Mouse (Mus musculus) heart, embryonic 14.5 days (tissue): Measurements from ENCODE around the gene Flt1. TPM values are rescaled to one million over a fixed set of nuclear protein-coding genes. Genes with fewer than 3 reads are reported as not detected.

Experiments used
- ATAC-seq: fragments of 200-750 bp; cut with Nextera tagmentation; 2 replicates; pipeline ENCODE4 v1.8.0; 2017; ENCODE audit warnings: low read depth, moderate TSS enrichment; ENCODE audit not compliant: insufficient number of reproducible peaks, insufficient read depth, low FRiP score
- H3K27ac ChIP-seq, 2 experiments: fragments of 200-500 bp in 1 of 2; fragments of 300-500 bp in 1 of 2; sonication (generic) in 1 of 2; replicated peaks in 1 of 2; 2 replicates each; pipeline ENCODE4 v1.5.1; 2012 to 2014; ENCODE audit warnings: low read depth in 2 of 2, low read length in 2 of 2, control low read depth in 1 of 2, mild to moderate bottlenecking in 1 of 2, mixed read lengths in 1 of 2; ENCODE audit not compliant: control insufficient read depth in 1 of 2, insufficient read depth in 1 of 2
- H3K27me3 ChIP-seq: fragments of 300-500 bp; sonication (generic); 2 replicates; pipeline ENCODE4 v1.6.1; 2014; ENCODE audit warnings: mild to moderate bottlenecking, low read length, control low read depth; ENCODE audit not compliant: control insufficient read depth, insufficient read depth
- H3K36me3 ChIP-seq: fragments of 300-500 bp; sonication (generic); 2 replicates; pipeline ENCODE4 v1.6.1; 2014; ENCODE audit warnings: mild to moderate bottlenecking, control low read depth, low read length, mixed read lengths; ENCODE audit not compliant: control insufficient read depth, insufficient read depth
- H3K4me1 ChIP-seq, 2 experiments: fragments of 200-500 bp in 1 of 2; fragments of 300-500 bp in 1 of 2; sonication (generic) in 1 of 2; 2 replicates each; pipeline ENCODE4 v1.6.1; 2012 to 2014; ENCODE audit warnings: low read length in 2 of 2, control low read depth in 1 of 2, mixed read lengths in 1 of 2; ENCODE audit not compliant: control insufficient read depth in 2 of 2, insufficient read depth in 2 of 2
- H3K4me2 ChIP-seq: fragments of 300-500 bp; sonication (generic); 2 replicates; pipeline ENCODE4 v1.6.1; 2014; ENCODE audit warnings: mild to moderate bottlenecking, low read length
- H3K4me3 ChIP-seq, 2 experiments: fragments of 200-500 bp in 1 of 2; fragments of 300-500 bp in 1 of 2; sonication (generic) in 1 of 2; 2 replicates each; pipeline ENCODE4 v1.5.1; 2012 to 2014; ENCODE audit warnings: low read length in 2 of 2, mild to moderate bottlenecking in 2 of 2, control low read depth in 1 of 2, low read depth in 1 of 2, moderate library complexity in 1 of 2; ENCODE audit not compliant: control insufficient read depth in 1 of 2, insufficient read depth in 1 of 2
- H3K9ac ChIP-seq: fragments of 300-500 bp; sonication (generic); 2 replicates; pipeline ENCODE4 v1.6.1; 2014; ENCODE audit warnings: mild to moderate bottlenecking, low read length
- H3K9me3 ChIP-seq: fragments of 300-500 bp; sonication (generic); 2 replicates; pipeline ENCODE4 v1.6.1; 2016; ENCODE audit warnings: low read length, control low read depth; ENCODE audit not compliant: control insufficient read depth
- WGBS: fragments of 180-500 bp; shearing (Covaris S2); extraction: QIAGEN DNeasy Blood & Tissue Kit; methylation state at CpG from one replicate; pipeline ENCODE4 v1.1.7; 2014; 5-methylcytosine and 5-hydroxymethylcytosine counted together
- polyA plus RNA-seq: library from polyadenylated mRNA; unstranded; fragments of >200 nt; fragmentation: Nextera tagmentation; extraction: Ambion mirVana; gene quantifications from 2 replicates; pipeline ENCODE4 v1.2.1, GENCODE M21; 2014

Flt1 gene
- polyA plus RNA-seq, 1 experiment from 2014 or later = 28.9 TPM

DNA sequence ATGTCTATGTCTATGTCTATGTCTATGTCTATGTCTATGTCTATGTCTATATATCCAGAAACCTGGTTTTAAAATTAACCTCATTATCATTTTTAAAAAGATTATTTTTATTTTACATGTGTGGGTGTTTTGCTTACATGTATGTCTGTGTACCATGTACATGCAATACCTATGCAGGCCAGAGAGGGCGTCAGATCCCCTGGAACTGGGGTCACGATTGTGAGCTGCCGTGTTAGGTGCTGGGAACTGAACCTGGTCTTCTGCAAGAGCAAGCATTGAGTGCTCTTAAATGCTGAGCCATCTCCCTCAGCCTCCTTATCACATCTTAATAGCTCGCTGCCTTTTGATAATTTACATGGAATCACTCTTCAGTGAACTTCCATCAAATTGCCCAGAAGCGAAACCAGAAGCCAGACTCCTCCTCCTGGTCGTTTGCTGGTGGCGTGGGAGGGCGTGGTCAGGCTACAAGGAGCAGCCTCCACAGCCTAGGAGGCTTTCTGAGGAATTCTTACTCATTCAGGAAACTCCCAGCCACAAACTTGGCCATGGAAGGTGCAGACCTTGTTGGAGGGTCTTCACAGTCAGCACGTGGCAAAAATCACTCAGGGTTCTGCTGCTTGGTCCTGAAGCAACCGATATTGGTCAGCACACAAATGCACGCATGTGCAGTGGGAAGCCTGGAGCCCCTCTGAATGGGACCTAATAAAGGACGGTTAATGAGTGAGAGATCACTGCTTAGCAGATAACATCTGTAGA lies 32.2 kb upstream of the Flt1 start:
- Histone ChIP-seq H3K27me3 (peaks cover under 1% of the 10 kb centered on the region; the same call in 1 of the 2 replicates), H3K9ac (no peak overlapping the region), H3K27ac (peak overlapping the region in 1 of 2 experiments; percentile 12; a peak in 1 of 4 replicates), H3K36me3 (no peaks in the 10 kb centered on the region), H3K4me1 (peaks cover 6 to 11% of the 10 kb centered on the region in 2 experiments), H3K4me3 (peak overlapping the region; percentile 17 to 28; a peak in 3 of 4 replicates), H3K4me2 (peak overlapping the region; percentile 56), H3K9me3 (0 out of 2 replicates have a peak, but pooled peaks cover 4% of the 10 kb centered on the region)
- no peak for ATAC-seq
- WGBS = 53% methylated on average over 12 of the region's 12 CpGs

DNA sequence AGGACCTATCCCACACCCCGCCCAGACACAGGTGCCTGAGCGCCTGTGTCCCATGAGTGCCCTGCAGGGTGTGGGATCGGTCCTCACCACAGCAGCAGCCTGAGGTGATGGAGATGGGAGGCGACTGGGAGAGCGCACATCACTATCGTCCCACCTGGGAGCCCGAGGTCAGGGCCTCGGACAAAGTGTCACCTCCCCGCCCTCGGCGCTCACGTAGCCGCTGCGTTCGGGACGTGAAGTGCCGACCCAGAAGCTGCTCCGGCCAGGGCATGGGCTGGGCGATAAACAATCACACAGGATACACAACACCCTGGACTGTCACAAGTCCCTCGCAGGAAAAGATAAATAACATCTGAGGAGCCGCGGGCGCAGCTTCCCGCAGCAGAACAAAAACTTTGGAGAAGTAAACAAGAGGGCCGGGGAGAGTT lies 27.1 kb upstream of the Flt1 start:
- Histone ChIP-seq H3K9ac (peak overlapping the region; percentile 39; the same call in 1 of the 2 replicates), H3K36me3 (no peaks in the 10 kb centered on the region), H3K9me3 (0 out of 2 replicates have a peak, but pooled peaks cover 4% of the 10 kb centered on the region), H3K4me2 (peak overlapping the region; percentile 66), H3K4me1 (peaks cover 17 to 18% of the 10 kb centered on the region in 2 experiments), H3K4me3 (peak overlapping the region; percentile 21 to 30), H3K27ac (no peak overlapping the region), H3K27me3 (peaks cover 8% of the 10 kb centered on the region)
- ATAC-seq = no peak
- 2% methylated on average over 25 of the region's 25 CpGs for whole genome bisulfite sequencing

DNA sequence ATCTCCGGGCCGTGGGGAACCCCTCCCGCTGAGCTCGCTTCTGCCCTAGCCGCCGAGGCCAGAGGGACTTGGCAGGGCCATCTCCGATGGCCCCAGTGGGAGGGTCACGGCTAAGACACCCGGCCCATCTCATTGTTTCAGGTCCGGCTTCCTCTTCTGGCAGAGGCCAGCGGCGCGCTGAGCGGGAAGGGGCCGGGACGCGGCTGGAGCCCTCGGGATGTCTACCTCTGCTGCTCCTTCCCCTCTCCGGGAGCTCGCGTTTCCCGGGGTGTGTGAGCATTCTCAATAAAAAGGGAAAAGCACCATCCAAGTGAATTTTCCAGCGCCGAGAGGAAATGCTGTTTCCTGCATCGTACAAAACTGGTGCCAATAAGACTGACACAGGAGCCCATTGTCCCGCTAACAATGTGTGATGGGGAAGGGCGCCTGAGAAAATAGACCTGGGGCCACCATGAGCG lies 25.9 kb upstream of the Flt1 start:
- peak; percentile 84 for ATAC-seq
- Histone ChIP-seq H3K27ac (peak overlapping the region; percentile 49 to 69), H3K27me3 (peaks cover 8% of the 10 kb centered on the region), H3K9me3 (0 out of 2 replicates have a peak, but pooled peaks cover 4% of the 10 kb centered on the region), H3K4me2 (peak overlapping the region; percentile 73), H3K36me3 (no peaks in the 10 kb centered on the region), H3K9ac (peak overlapping the region; percentile 44), H3K4me1 (peaks cover 20 to 22% of the 10 kb centered on the region in 2 experiments), H3K4me3 (peak overlapping the region; percentile 28 to 39)
- WGBS = 1% methylated on average over 24 of the region's 28 CpGs

- peaks cover 8% of the 10 kb centered on the region for H3K27me3 ChIP-seq
- H3K9me3 ChIP-seq = 0 out of 2 replicates have a peak, but pooled peaks cover 4% of the 10 kb centered on the region
- no peak overlapping the region for H3K27ac ChIP-seq
- H3K36me3 ChIP-seq = no peaks in the 10 kb centered on the region
- H3K4me1 ChIP-seq = peaks cover 20 to 22% of the 10 kb centered on the region in 2 experiments
- H3K9ac ChIP-seq = no peak overlapping the region
- 50% methylated on average over 5 of the region's 5 CpGs for WGBS
- no peak overlapping the region for H3K4me3 ChIP-seq
- no peak overlapping the region for H3K4me2 ChIP-seq
- no peak for ATAC-seq
Measured at GRCm38 (mm10) chr5:147749972-147750371, 24.2 kb upstream of the Flt1 start.

DNA sequence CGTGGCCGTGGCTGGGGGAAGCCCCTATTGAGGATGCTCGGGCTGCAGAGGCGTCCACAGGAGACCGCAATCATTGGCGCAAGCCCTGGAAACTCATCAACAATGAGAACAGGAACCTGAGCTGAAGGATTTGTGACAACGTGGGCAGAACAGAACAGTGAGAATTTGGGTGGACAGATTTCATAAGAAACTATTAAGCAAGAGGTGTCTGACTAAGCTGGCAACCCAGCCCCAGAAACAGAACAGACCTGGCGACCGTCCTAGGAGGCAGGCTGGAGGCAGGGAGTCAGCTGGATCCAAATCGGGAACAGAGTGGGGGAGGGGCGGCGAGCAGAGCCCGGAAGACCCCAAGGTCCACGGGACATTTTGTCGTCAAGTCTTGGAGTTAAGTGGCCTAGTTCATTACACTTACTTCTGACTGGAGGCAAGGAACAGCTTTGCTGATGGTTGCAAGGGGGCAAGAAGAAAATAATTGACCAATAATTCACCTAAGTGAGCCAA lies 22.3 kb upstream of the Flt1 start:
- 2% methylated on average over 15 of the region's 15 CpGs for WGBS
- peak overlapping the region; percentile 52 for H3K9ac ChIP-seq

DNA sequence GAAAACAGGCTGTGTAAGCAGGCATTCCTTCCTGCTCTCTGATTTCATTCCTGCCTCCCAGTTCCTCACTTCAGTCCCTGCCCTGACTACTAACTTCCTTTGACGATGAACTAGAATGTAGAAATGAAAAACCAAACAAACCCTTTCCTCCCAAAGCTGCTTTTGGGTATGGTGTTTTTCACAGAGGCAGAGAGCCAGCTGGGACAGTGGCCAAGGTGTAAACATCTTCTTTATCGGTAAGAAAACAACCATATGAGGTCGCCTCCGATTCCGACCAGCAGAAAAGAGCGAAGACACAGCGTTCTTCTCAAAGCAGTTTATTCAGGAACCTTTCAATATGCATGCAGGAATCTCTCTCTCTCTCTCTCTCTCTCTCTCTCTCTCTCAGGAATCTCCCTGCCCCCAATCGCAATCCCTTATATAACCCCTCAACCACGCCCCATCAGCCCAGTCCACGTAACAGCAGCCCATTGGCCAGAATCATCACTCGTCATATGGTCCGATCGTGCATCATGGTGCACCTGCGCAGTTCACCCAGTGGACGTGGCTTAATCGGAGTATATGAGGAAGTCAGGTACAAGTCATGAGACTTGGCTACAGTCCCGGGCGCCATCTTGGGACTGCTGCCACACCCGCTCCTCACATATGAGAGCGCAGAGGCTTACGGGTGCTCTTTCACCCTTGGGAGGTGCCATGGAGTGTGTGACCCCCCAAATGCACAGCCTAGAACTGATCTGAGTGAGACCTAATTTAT lies 19.3 kb upstream of the Flt1 start:
- H3K27me3 ChIP-seq = no peaks in the 10 kb centered on the region
- ATAC-seq = no peak
- no peak overlapping the region for H3K4me3 ChIP-seq
- peaks cover 7% of the 10 kb centered on the region in 2 experiments for H3K4me1 ChIP-seq
- no peaks in the 10 kb centered on the region for H3K9me3 ChIP-seq
- 80% methylated on average over 21 of the region's 21 CpGs for WGBS
- no peak overlapping the region for H3K27ac ChIP-seq
- no peak overlapping the region for H3K4me2 ChIP-seq
- no peaks in the 10 kb centered on the region for H3K36me3 ChIP-seq
- no peak overlapping the region for H3K9ac ChIP-seq

More for the DNA sequence above, 22.3 kb upstream of the Flt1 start:
- no peak overlapping the region for H3K27ac ChIP-seq
- peak overlapping the region; percentile 20 to 32 for H3K4me3 ChIP-seq
- H3K4me2 ChIP-seq = peak overlapping the region; percentile 67
- ATAC-seq = no peak
- no peaks in the 10 kb centered on the region for H3K9me3 ChIP-seq
- peaks cover 8% of the 10 kb centered on the region for H3K27me3 ChIP-seq
- H3K4me1 ChIP-seq = peaks cover 20 to 21% of the 10 kb centered on the region in 2 experiments
- no peaks in the 10 kb centered on the region for H3K36me3 ChIP-seq

DNA sequence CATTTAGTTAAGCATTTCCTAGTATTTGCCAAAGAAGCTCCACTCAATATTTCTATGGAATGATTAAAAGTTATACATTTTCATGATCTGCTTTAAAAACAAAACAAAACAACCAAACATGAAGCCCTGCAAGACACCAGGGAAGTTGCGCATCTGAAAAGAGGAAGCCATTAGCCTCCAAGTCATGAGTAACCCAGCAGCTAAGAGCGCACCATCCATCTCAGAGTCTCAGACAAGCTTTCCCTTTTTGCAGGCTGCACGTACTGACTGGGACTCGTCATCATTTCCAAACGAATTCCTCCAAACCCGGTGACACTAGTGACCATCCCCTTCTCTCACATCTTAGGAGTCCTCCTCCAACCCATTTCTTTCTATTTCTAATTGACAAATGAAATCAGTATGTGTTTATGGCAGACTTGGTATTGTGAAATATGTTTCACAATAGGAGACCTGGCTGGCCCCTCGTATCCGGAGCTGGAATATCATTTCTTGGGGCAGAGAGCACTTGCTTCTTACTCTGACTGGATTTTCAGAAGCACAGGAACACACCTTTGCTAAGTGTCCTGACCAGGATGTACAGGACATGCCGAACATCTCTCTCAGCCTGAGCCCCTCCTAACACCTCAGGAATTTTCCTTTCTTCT lies 16.8 kb upstream of the Flt1 start:
- 80% methylated on average over 9 of the region's 9 CpGs for WGBS
- ATAC-seq = no peak
- Histone ChIP-seq H3K4me2 (no peak overlapping the region), H3K4me1 (peaks cover 0 to 2% of the 10 kb centered on the region in 2 experiments; a peak in 1 of 4 replicates), H3K4me3 (no peak overlapping the region), H3K27ac (no peak overlapping the region), H3K9me3 (no peaks in the 10 kb centered on the region), H3K9ac (no peak overlapping the region), H3K36me3 (no peaks in the 10 kb centered on the region), H3K27me3 (no peaks in the 10 kb centered on the region)
